Mouse (Mus musculus) midbrain, embryonic 15.5 days (tissue): ENCODE measurements at regions not wholly inside any gene's neighbourhood (a gene's known extent, or its start where the extent isn't known, plus 50 kb on each side); places are given as distances from the start of the nearest gene placed in this dataset.

Source experiments
- ATAC-seq: fragments of 200-750 bp; cut with Nextera tagmentation; replicated peaks from 2 replicates; pipeline ENCODE4 v1.8.0; 2017; ENCODE audit warnings: moderate TSS enrichment
- H3K27ac ChIP-seq: fragments of 300-500 bp; sonication (generic); 2 replicates; pipeline ENCODE4 v1.5.1; 2015; ENCODE audit warnings: mild to moderate bottlenecking, inconsistent platforms
- H3K27me3 ChIP-seq: fragments of 300-500 bp; sonication (generic); replicated peaks from 2 replicates; pipeline ENCODE4 v1.6.1; 2015; ENCODE audit warnings: inconsistent platforms
- H3K36me3 ChIP-seq: fragments of 300-500 bp; sonication (generic); replicated peaks from 2 replicates; pipeline ENCODE4 v1.6.1; 2015; ENCODE audit warnings: inconsistent platforms
- H3K4me1 ChIP-seq: fragments of 300-500 bp; sonication (generic); 2 replicates; pipeline ENCODE4 v1.6.1; 2015; ENCODE audit warnings: inconsistent platforms
- H3K4me2 ChIP-seq: fragments of 300-500 bp; sonication (generic); 2 replicates; pipeline ENCODE4 v1.6.1; 2015; ENCODE audit warnings: inconsistent platforms, mild to moderate bottlenecking, moderate library complexity
- H3K4me3 ChIP-seq: fragments of 300-500 bp; sonication (generic); 2 replicates; pipeline ENCODE4 v1.5.1; 2015; ENCODE audit warnings: mild to moderate bottlenecking, inconsistent platforms
- H3K9ac ChIP-seq: fragments of 300-500 bp; sonication (generic); 2 replicates; pipeline ENCODE4 v1.6.1; 2015; ENCODE audit warnings: mild to moderate bottlenecking, inconsistent platforms
- H3K9me3 ChIP-seq: fragments of 300-500 bp; sonication (generic); 2 replicates; pipeline ENCODE4 v1.6.1; 2016; ENCODE audit warnings: inconsistent platforms
- WGBS: fragments of 180-500 bp; shearing (Covaris S2); methylation state at CpG from one replicate; pipeline ENCODE4 v1.1.7; 2015; ENCODE audit warnings: mixed read lengths; 5-methylcytosine and 5-hydroxymethylcytosine counted together

GRCm38 (mm10) chr19:59837138-59837537 is 106.3 kb downstream of the Rab11fip2 start:
- H3K36me3 ChIP-seq, result no peaks in the 10 kb centered on the region
- no peak overlapping the region for H3K4me2 ChIP-seq
- ATAC-seq, result no peak
- 60% methylated on average over 4 of the region's 4 CpGs for WGBS
- H3K9ac ChIP-seq, result no peak overlapping the region
- no peaks in the 10 kb centered on the region for H3K27me3 ChIP-seq
- no peak overlapping the region for H3K4me3 ChIP-seq
- H3K9me3 ChIP-seq, result no peaks in the 10 kb centered on the region
- no peaks in the 10 kb centered on the region for H3K4me1 ChIP-seq
- no peak overlapping the region for H3K27ac ChIP-seq

- no peaks in the 10 kb centered on the region for H3K27me3 ChIP-seq
- no peaks in the 10 kb centered on the region for H3K9me3 ChIP-seq
- no peaks in the 10 kb centered on the region for H3K4me1 ChIP-seq
- no peak overlapping the region for H3K4me3 ChIP-seq
- no peak overlapping the region for H3K4me2 ChIP-seq
- no peak for ATAC-seq
- no peaks in the 10 kb centered on the region for H3K36me3 ChIP-seq
- H3K9ac ChIP-seq, result no peak overlapping the region
- 58% methylated on average over 6 of the region's 6 CpGs for WGBS
- no peak overlapping the region for H3K27ac ChIP-seq
These were observed 105.8 kb downstream of the Rab11fip2 start for GRCm38 (mm10) chr19:59837628-59838027.

- WGBS, result 91% methylated on average over 3 of the region's 3 CpGs
- no peak for ATAC-seq
- no peaks in the 10 kb centered on the region for H3K9me3 ChIP-seq
- no peak overlapping the region for H3K27ac ChIP-seq
- no peaks in the 10 kb centered on the region for H3K27me3 ChIP-seq
- H3K36me3 ChIP-seq, result no peaks in the 10 kb centered on the region
- H3K9ac ChIP-seq, result no peak overlapping the region
- no peak overlapping the region for H3K4me3 ChIP-seq
- no peak overlapping the region for H3K4me2 ChIP-seq
- no peaks in the 10 kb centered on the region for H3K4me1 ChIP-seq
These were observed 99.2 kb downstream of the Rab11fip2 start for GRCm38 (mm10) chr19:59844270-59844669.

GRCm38 (mm10) chr19:59846807-59847206 is 96.6 kb downstream of the Rab11fip2 start:
- Histone ChIP-seq H3K27me3 (no peaks in the 10 kb centered on the region), H3K4me2 (no peak overlapping the region), H3K9me3 (no peaks in the 10 kb centered on the region), H3K9ac (no peak overlapping the region), H3K27ac (no peak overlapping the region), H3K4me3 (no peak overlapping the region), H3K4me1 (no peaks in the 10 kb centered on the region), H3K36me3 (no peaks in the 10 kb centered on the region)
- no peak for ATAC-seq
- 94% methylated on average over 1 of the region's 1 CpGs for WGBS

GRCm38 (mm10) chr19:59850696-59851095 is 92.8 kb downstream of the Rab11fip2 start:
- ATAC-seq, result no peak
- Histone ChIP-seq H3K4me3 (no peak overlapping the region), H3K9ac (no peak overlapping the region), H3K9me3 (no peaks in the 10 kb centered on the region), H3K4me1 (no peaks in the 10 kb centered on the region), H3K27me3 (no peaks in the 10 kb centered on the region), H3K36me3 (no peaks in the 10 kb centered on the region), H3K4me2 (no peak overlapping the region), H3K27ac (no peak overlapping the region)
- WGBS, result 60% methylated on average over 5 of the region's 5 CpGs

- 66% methylated on average over 1 of the region's 1 CpGs for WGBS
- no peaks in the 10 kb centered on the region for H3K9me3 ChIP-seq
- no peak overlapping the region for H3K27ac ChIP-seq
- H3K4me3 ChIP-seq, result no peak overlapping the region
- H3K27me3 ChIP-seq, result no peaks in the 10 kb centered on the region
- H3K4me1 ChIP-seq, result no peaks in the 10 kb centered on the region
- H3K4me2 ChIP-seq, result no peak overlapping the region
- ATAC-seq, result no peak
- H3K36me3 ChIP-seq, result no peaks in the 10 kb centered on the region
- H3K9ac ChIP-seq, result no peak overlapping the region
These were observed 91.3 kb downstream of the Rab11fip2 start for GRCm38 (mm10) chr19:59852011-59852738.
